Mouse (Mus musculus) kidney, adult 18-20 months (tissue): ENCODE results near the gene Cfd.
A peak's percentile ranks its signal among the peaks of the same experiment; 100 is the strongest.
"Not testable (repeated sequence)": the region's sequence is repeated elsewhere in the genome, so short reads cannot be mapped to it uniquely, and the experiment has no call there.

Source experiments
- DNase-seq: peaks from one replicate; pipeline ENCODE4 v3.0.0; 2021

The Cfd gene

DNA sequence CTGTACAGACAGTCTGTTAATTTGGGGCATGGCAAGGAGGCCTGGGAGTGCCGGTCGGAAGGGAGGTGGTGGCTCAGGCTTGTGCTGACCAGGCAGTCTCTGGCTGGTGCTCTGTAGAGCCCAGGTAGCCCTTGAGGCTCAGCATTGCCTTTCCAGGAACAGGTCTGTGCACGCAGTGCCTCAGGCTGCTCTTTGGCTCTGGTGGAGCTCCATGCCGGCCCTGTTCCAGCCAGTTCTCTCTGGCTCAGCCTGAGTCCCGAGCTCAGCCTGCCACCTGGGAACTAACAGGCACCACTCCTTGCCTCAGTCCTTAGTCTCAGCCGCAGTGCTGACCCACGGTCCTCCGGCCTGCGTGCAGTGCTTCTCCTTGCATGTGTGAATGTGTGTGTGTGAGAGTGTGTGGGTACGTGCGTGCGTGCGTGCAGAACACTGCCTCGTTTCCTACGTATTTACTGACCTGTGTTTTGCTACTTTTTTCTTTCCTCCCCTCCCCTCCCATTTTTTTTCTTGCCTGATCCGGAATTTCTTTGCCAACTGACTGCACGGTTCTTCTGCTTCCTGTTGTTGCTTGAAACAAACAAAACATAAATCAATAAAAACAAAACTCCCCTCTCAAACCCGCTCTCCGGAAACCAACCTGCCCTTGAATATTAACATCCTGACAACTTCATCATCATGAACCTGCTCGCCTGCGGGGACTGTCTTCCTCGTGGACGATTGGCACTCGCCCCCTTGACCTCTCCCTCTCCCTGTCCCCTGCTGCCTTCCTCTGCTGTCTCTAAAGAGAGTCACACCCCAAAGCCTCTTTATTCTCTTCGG is 29.2 kb upstream of the Cfd start:
- peak; percentile 78 for DNase-seq

GRCm38 (mm10) chr10:79862049-79862788 is 28.4 kb upstream of the Cfd start:
- no peak for DNase-seq

- DNase-seq, result no peak
Observed at GRCm38 (mm10) chr10:79862925-79863324, 27.7 kb upstream of the Cfd start.

DNA sequence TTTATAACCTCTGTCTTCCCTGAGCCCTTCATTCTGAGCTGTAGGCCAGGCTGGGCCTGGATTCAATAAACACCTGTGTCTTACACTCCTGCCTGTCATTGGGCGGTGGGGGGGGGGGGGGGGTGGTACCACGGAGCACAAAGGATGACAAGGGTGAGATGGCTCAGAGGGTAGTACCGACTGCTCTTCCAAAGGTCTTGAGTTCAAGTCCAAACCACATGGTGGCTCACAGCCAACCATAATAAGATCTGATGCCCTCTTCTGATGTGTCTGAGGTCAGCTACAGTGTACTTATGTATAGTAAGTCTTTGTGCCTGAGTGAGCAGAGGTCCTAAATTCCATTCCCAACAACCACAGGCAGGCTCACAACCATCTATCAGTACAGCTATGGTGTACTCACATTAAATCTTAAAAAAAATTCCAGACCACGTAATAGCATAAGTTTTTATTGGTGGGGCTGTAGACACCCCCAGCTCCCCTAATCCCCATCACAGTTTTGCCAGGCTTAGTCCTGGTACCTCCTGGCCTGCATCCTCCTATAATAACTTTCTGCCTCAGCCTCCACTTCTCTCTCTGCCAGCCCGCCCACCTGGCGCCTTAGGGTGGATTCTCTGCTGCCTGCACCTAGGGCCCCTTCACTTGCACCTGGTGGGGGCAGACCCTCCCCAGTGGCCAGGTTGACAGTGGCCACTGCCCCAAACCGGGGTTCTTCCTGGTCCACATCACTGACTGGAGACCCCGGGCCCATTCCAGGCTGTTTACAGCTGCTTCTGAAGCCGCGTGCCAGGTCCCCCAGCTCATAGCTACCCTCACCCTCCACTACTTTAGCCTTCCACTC is 26.1 kb upstream of the Cfd start:
- no peak for DNase-seq

- DNase-seq, result no peak
Observed at GRCm38 (mm10) chr10:79865189-79865601, 25.5 kb upstream of the Cfd start.

GRCm38 (mm10) chr10:79865801-79866295 is 24.8 kb upstream of the Cfd start:
- DNase-seq, result peak; percentile 72

DNA sequence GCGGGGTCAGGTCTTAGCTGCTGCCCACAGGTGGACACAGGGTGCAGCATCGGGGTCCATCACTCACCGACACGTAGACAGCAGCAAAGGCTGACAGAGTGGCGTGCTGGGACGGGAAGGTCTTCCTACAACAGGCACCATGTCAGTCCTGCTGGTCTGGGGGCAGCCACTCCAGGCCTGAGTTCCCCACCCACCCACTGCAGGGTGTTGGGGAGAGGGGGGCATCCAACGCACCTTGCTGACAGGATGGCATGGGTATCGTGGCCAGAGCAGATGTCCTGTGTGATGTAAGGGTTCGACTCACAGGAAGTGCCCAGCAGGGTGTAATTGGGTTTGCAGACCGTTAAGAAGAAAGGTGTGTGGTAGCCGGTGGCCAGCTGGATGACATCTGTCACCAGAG is 24.1 kb upstream of the Cfd start:
- DNase-seq, result no peak

DNA sequence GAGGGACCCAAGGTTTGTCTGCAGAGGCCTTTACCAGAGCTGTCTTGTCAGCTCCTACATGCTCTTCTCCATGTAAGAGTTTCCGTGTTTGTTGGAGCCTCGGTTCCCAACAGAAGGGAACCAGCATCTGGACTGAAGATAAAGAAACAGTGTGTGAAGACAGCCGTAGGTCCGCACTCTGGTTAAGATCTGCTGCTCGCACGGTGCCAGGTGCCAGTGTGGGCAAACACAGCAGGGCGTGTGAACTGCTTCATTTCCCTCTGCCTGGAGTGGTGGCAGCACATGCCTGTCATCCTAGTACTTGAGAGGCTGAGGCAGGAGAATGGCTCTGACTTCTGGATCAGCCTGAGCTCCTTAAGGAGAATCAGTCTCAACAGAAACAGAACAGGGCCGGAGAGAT is 18.8 kb upstream of the Cfd start:
- DNase-seq, result no peak

DNA sequence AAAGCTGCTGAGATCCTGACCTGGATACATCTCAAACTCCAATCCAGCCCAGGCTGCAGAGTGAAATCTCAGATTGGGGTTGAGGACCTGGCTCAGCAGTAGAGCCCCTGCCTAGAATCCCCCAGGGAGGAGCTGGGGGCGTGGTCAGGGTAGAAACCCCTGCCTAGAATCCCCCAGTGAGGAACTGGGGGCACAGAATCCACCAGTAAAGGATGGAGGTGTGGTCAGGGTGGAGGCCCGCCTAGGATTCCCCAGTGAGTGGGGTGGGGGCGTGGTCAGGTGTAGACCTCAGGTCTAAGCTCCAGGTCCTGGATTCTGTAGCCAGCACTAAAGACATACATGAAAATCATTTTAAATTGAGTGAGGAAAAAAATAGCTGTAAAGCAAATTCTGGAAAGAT is 17.8 kb upstream of the Cfd start:
- DNase-seq, result no peak

GRCm38 (mm10) chr10:79873313-79873712 is 17.3 kb upstream of the Cfd start:
- no peak for DNase-seq

- no peak for DNase-seq
Observed at GRCm38 (mm10) chr10:79873715-79874289, 16.9 kb upstream of the Cfd start.

DNA sequence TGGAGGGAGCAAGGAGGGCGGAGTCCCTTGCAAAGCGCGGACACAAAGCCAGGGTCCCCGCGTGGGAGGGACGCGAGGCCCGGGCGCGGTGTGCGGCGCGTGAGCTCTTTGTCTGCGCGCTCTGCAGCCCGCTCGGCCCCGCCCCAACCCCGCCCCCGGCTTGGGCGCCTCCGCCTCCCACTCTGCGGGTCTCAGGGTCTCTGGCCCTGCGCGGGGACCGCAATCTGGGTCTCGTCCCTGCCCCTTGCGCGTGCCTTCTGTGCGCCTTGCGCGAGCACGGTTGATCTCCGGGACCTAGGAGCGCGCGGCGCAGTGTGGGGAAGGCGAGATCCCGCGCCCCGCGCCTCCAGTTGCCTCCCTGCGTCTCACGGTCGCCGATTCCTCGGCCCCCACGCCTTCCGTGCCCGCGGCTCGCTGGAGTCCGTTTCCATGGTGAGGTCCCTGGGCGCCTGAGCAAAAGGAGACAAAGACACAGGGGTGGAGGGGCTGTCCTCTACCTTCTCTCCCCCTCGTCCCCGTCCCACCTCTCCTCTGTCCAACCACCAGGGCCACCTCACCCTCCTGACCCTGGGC is 16.3 kb upstream of the Cfd start, which contains the start of the genes Prtn3 and Plppr3:
Gene Prtn3 (plus strand): TSS at position 187 of the 573 bp plus-strand sequence.
Gene Plppr3 (minus strand): TSS at position 345 of the 573 bp plus-strand sequence.
- peak; percentile 45 for DNase-seq

DNA sequence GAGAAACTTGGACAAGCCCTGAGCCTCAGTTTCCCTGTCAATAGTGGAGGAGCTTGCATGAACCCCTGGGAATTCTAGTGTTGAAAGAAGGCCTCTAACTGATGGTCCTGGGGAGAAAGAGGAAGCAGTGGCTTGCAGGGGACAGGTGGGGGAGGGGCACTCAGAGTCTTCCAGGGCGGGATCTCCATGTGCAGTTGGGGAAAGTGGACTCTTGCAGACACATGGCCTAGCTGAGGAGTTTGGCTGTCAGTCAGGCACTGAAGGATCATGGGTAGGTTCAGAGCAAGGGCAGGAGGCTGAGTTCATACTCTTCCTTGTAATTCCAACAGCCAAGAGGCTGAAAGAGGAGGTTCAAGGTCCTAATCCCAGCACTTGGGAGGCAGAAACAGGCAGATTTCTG is 13.5 kb upstream of the Cfd start:
- no peak for DNase-seq

GRCm38 (mm10) chr10:79877757-79878156 is 12.9 kb upstream of the Cfd start:
- peak; percentile 52 for DNase-seq

DNA sequence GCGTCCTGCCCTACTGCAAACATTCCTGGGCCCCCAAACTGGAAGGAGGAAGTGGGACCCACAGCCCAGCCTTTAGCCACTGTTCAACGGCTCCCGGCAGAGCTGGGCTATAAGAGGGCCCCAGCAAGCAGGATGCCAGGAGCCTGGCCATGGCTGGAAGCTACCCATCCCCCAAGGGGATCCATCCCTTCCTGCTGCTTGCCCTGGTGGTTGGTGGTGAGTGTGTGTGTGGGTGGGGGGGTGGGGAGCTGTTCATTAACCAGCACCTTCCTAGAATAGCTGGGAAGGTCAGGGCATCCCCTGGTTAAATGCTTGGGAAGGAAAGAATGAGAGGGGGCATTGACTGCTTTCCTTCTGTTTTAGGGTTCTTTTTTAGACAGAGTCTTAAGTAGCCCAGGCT is 11.1 kb upstream of the Cfd start:
- DNase-seq, result no peak

DNA sequence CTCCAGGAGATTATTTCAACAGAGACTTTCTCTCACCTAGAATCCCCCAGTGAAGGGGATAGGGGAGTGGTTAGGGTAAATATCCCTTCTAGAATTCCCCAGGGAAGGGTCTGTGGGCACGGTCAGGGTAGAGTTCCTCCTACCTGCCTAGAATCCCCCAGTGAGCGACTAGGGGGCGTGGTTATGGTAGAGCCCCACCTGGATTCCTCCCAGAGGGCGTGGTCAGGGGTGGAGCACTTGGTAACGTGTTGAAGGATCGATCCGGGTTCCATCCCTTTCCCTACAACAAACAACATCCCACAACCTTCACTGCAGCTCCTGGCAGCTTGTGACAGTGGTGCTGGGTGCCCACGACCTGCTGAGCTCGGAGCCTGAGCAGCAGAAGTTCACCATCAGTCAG is 9.9 kb upstream of the Cfd start:
- DNase-seq, result no peak

GRCm38 (mm10) chr10:79881981-79882380 is 8.7 kb upstream of the Cfd start:
- no peak for DNase-seq

- DNase-seq, result peak; percentile 89
Observed at GRCm38 (mm10) chr10:79883297-79884084, 7.2 kb upstream of the Cfd start.

DNA sequence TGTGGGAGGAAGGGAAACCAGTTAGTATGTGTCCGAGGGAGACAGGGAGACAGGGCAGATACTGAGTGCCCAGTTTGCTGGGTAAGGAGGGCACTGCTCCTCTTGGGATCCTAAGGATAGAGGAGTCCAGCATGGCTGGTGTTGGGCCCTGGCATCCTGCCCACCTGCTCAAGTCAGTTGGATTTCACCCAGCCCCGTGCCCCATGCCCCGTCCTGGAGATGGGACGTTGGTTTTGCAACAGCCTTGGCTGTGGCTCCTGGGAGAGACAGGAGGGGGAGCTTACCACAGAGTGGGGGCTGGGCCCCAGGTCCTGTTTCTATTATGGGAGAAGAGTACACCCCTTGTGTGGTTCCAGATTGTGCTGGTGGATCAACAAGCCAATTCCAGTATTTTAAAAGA is 6.2 kb upstream of the Cfd start:
- DNase-seq, result peak; percentile 85

- DNase-seq, result not testable (repeated sequence)
Observed at GRCm38 (mm10) chr10:79884938-79885337, 5.7 kb upstream of the Cfd start.

GRCm38 (mm10) chr10:79886054-79886453 is 4.6 kb upstream of the Cfd start, which contains the start of gene Elane:
Gene Elane, plus strand, starts transcription at chr10:79886247.
- DNase-seq, result no peak
